Mouse (Mus musculus) thymus, adult 2 months (tissue): ENCODE results near the gene Nrn1l.

Experiments used
- CTCF ChIP-seq: fragments of 200-500 bp; IDR thresholded peaks from 2 replicates; pipeline ENCODE4 v1.5.1; 2012; ENCODE audit warnings: mild to moderate bottlenecking, control low read depth, low read length, moderate library complexity, borderline replicate concordance; ENCODE audit not compliant: control insufficient read depth, poor library complexity, insufficient read depth; ENCODE audit errors: extremely low read depth
- POLR2A ChIP-seq: fragments of 200-500 bp; IDR thresholded peaks from 2 replicates; pipeline ENCODE4 v1.6.1; 2012; ENCODE audit warnings: mild to moderate bottlenecking, low read length, control low read depth, moderate library complexity; ENCODE audit not compliant: control insufficient read depth, poor library complexity, insufficient read depth; ENCODE audit errors: extremely low read depth

- no peak for TF ChIP-seq POLR2A
- TF ChIP-seq CTCF: no peak
Measured at GRCm38 (mm10) chr8:105935105-105935504, 41.7 kb downstream of the Nrn1l start.
